Mouse (Mus musculus) neural tube, embryonic 12.5 days (tissue): ENCODE data around the gene Med20. TPM values are rescaled to one million over a fixed set of nuclear protein-coding genes. Genes with fewer than 3 reads are reported as not detected.

Source experiments
- ATAC-seq: fragments of 200-750 bp; cut with Nextera tagmentation; 2 replicates; pipeline ENCODE4 v1.8.0; 2017; ENCODE audit warnings: low read depth, mild to moderate bottlenecking, moderate TSS enrichment, moderate library complexity; ENCODE audit not compliant: low FRiP score
- H3K27ac ChIP-seq: fragments of 300-500 bp; sonication (generic); 2 replicates; pipeline ENCODE4 v1.5.1; 2016
- H3K27me3 ChIP-seq: fragments of 300-500 bp; sonication (generic); replicated peaks from 2 replicates; pipeline ENCODE4 v1.6.1; 2016; ENCODE audit warnings: mild to moderate bottlenecking
- H3K36me3 ChIP-seq: fragments of 300-500 bp; sonication (generic); 2 replicates; pipeline ENCODE4 v1.6.1; 2016; ENCODE audit warnings: mild to moderate bottlenecking
- H3K4me1 ChIP-seq: fragments of 300-500 bp; sonication (generic); 2 replicates; pipeline ENCODE4 v1.6.1; 2016
- H3K4me2 ChIP-seq: fragments of 300-500 bp; sonication (generic); replicated peaks from 2 replicates; pipeline ENCODE4 v1.6.1; 2016; ENCODE audit warnings: mild to moderate bottlenecking
- H3K4me3 ChIP-seq: fragments of 300-500 bp; sonication (generic); 2 replicates; pipeline ENCODE4 v1.5.1; 2016
- H3K9ac ChIP-seq: fragments of 300-500 bp; sonication (generic); 2 replicates; pipeline ENCODE4 v1.6.1; 2016; ENCODE audit warnings: mild to moderate bottlenecking
- H3K9me3 ChIP-seq: fragments of 300-500 bp; sonication (generic); 2 replicates; pipeline ENCODE4 v1.6.1; 2016; ENCODE audit warnings: mild to moderate bottlenecking
- WGBS: fragments of 180-500 bp; shearing (Covaris S2); methylation state at CpG from one replicate; pipeline ENCODE4 v1.1.7; 2016; 5-methylcytosine and 5-hydroxymethylcytosine counted together
- polyA plus RNA-seq: library from polyadenylated mRNA; unstranded; fragments of >200 nt; fragmentation: Nextera tagmentation; extraction: Ambion mirVana; gene quantifications from 2 replicates; pipeline ENCODE4 v1.2.1, GENCODE M21; 2016

Gene Med20
- 39.7 and 41.6 TPM in 2 replicates for polyA plus RNA-seq

DNA sequence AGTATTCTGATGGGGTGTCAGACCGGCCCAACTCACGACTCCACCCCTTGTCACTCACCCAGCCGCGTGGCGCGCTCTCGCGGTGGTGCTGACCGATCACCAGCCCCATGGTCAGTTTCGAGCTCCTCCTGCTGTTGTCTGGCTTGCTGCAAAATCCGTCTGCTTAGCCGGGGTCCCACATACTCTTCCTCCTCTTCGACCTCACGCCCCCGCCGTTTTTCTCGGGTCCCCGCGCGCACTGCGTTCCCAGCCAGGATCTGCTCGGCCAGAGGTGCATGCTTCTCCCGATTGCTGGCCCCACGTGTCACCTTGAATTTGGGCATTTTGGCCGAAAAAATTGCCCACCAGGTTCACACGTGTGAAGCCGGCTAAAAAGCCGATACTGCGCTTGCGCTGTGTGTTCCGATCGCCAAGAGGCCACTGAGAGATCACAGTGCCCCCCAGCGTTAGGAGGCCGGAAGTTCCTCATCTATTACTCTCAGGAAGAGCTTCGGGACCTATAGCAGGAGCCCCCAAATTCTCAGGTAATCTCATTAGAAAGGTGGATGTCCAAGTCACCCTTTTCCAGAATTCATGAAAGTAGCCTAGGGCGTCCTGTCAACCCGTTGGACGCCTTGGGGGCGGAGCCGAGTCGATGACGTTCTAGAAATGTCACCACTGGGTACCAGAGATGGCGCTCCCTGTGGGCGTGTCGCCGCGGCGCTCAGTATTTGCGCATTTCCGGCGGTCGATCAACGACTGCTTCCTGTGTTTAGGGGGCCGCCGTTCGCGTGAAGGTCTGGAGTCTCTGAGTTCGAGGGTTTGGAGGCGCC, at the start of gene Med20, which contains the start of the genes Bysl and Gm20517:
Med20 (plus strand) TSS at position 734 of the 812 bp plus-strand sequence.
Bysl (minus strand) TSS at position 644 of the 812 bp plus-strand sequence.
Gm20517 (plus strand) TSS at position 741 of the 812 bp plus-strand sequence.
- Histone ChIP-seq H3K4me3 (peak within 1 kb of the TSS; percentile 79), H3K27me3 (no peaks in the 10 kb centered on the region), H3K4me1 (peaks cover 22% of the 10 kb centered on the region), H3K27ac (no peak within 1 kb of the TSS), H3K9me3 (no peaks in the 10 kb centered on the region), H3K36me3 (peaks cover 52% of the 10 kb centered on the region), H3K4me2 (peak within 1 kb of the TSS; percentile 94), H3K9ac (peak within 1 kb of the TSS; percentile 78)
- peak; percentile 95 for ATAC-seq
- under 1% methylated on average over 59 of the region's 59 CpGs for WGBS

DNA sequence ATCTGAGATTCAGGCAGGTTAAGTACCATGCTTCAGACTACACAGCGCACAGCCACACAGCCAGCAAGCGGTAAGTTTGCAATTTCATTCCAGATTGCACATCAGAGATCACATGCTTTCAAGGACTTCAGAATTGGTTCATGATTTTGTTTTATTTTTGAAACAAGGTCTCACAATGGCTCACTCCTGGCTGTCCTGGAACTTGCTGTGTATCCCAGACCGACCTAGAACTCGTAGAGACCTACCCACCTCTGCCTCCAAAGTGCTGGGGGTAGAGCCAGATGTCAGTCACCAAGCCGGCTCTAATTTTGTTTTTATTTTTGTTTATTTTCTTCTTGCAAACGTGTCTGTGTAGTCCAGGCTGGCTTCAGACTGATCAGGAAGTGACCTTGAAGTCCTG, 48.5 kb upstream of the Med20 start:
- WGBS: 86% methylated on average over 6 of the region's 6 CpGs
- no peak overlapping the region for H3K27ac ChIP-seq

DNA sequence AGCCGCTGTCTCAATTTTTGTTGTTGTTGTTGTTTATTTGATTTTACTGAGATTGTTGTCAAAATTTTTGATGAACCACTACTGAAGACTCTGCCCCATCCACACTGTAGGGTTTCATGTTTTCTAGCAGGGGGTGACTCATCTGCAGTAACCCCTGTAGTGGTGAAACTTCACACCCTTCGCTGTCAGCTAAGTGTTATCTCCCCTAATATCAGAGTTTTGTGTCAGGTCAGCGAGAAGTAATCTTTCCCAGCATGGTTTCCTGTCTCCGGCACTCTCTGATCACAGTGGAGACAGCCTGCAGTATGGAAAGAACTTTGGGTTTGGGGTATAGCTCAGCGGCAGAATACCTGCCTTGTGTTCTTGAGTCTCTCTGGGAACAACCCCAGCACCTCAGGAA, 46.8 kb upstream of the Med20 start:
- WGBS: 88% methylated on average over 5 of the region's 5 CpGs
- ATAC-seq: no peak

More for the DNA sequence above, 48.5 kb upstream of the Med20 start:
- no peaks in the 10 kb centered on the region for H3K27me3 ChIP-seq
- H3K4me1 ChIP-seq: peaks cover 5% of the 10 kb centered on the region; the same call in 1 of the 2 replicates
- H3K9me3 ChIP-seq: no peaks in the 10 kb centered on the region
- no peak overlapping the region for H3K4me2 ChIP-seq
- no peak overlapping the region for H3K4me3 ChIP-seq
- ATAC-seq: no peak
- no peaks in the 10 kb centered on the region for H3K36me3 ChIP-seq
- no peak overlapping the region for H3K9ac ChIP-seq

DNA sequence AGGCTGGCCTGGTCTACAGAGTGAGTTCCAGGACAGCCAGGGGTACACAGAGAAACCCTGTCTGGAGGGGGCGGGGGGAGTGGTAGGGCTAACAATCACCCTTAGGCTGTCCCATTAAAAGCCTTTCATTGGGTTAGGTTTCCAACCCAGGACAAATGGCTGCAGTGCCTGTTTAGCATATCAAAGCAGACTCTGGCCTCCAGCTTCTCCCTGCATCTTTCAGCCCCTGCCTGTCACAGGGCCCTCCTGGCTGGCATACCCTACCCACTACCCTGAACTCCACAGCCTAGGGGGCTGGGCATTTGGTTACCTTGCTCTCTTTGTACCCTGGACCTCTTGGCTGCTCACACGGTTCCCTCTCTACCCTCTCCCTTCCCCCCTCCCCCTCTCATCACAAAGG, 45.2 kb upstream of the Med20 start:
- ATAC-seq: peak; percentile 68
- Histone ChIP-seq H3K36me3 (no peaks in the 10 kb centered on the region), H3K9ac (no peak overlapping the region), H3K9me3 (no peaks in the 10 kb centered on the region), H3K4me2 (no peak overlapping the region), H3K27me3 (no peaks in the 10 kb centered on the region), H3K27ac (no peak overlapping the region), H3K4me1 (peaks cover 9% of the 10 kb centered on the region; the same call in 1 of the 2 replicates), H3K4me3 (no peak overlapping the region)
- 5% methylated on average over 2 of the region's 2 CpGs for WGBS

More for the DNA sequence above, 46.8 kb upstream of the Med20 start:
- Histone ChIP-seq H3K9me3 (no peaks in the 10 kb centered on the region), H3K27ac (no peak overlapping the region), H3K27me3 (no peaks in the 10 kb centered on the region), H3K4me1 (peaks cover 9% of the 10 kb centered on the region; the same call in 1 of the 2 replicates), H3K4me2 (no peak overlapping the region), H3K9ac (no peak overlapping the region), H3K4me3 (no peak overlapping the region), H3K36me3 (no peaks in the 10 kb centered on the region)

DNA sequence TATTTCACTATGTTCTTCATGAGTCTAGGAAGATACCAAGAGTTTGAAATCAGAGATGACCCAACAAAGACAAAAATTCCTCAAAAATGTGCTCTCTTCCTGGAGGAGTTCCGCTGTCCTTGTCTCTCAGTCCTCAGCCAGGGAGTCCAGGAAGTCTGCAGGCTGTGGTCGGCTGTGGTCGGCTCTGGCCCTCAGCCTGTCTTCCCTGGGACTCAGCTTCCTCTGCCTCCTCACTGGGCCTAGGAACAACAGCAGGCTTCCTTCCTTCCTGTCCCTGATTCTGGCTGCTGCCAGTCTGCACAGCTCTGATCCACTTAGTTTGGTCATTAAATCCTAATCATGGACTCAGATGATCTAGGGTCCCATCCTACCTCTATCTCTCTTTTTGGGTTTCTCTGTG, 44.1 kb upstream of the Med20 start:
- H3K27ac ChIP-seq: no peak overlapping the region
- no peaks in the 10 kb centered on the region for H3K9me3 ChIP-seq
- peaks cover 9% of the 10 kb centered on the region; the same call in 1 of the 2 replicates for H3K4me1 ChIP-seq
- no peak for ATAC-seq
- H3K36me3 ChIP-seq: no peaks in the 10 kb centered on the region
- no peak overlapping the region for H3K9ac ChIP-seq
- H3K4me2 ChIP-seq: no peak overlapping the region
- no peaks in the 10 kb centered on the region for H3K27me3 ChIP-seq
- 83% methylated on average over 3 of the region's 3 CpGs for WGBS
- H3K4me3 ChIP-seq: no peak overlapping the region

DNA sequence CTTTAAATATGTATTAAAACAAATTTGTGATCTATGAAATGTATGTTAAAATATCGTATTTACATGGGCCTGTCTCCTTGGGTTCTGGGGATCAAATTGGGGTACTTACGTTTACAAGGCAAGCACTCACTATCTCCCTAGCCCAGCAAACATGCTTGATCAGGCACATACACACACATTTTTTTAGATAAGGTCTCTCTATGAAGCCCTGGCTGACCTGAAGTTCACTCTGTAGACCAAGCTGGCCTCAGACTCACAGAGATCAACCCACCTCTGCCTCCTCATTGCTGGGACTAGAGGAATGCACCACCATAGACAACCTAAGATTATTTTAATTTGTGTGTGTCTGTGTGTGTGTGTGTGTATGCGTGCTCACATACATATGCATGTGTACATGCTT, 43.0 kb upstream of the Med20 start:
- Histone ChIP-seq H3K27ac (no peak overlapping the region), H3K27me3 (no peaks in the 10 kb centered on the region), H3K9ac (no peak overlapping the region), H3K9me3 (no peaks in the 10 kb centered on the region), H3K4me3 (no peak overlapping the region), H3K36me3 (no peaks in the 10 kb centered on the region), H3K4me2 (no peak overlapping the region), H3K4me1 (peaks cover 9% of the 10 kb centered on the region; the same call in 1 of the 2 replicates)
- 89% methylated on average over 3 of the region's 3 CpGs for WGBS
- ATAC-seq: no peak

DNA sequence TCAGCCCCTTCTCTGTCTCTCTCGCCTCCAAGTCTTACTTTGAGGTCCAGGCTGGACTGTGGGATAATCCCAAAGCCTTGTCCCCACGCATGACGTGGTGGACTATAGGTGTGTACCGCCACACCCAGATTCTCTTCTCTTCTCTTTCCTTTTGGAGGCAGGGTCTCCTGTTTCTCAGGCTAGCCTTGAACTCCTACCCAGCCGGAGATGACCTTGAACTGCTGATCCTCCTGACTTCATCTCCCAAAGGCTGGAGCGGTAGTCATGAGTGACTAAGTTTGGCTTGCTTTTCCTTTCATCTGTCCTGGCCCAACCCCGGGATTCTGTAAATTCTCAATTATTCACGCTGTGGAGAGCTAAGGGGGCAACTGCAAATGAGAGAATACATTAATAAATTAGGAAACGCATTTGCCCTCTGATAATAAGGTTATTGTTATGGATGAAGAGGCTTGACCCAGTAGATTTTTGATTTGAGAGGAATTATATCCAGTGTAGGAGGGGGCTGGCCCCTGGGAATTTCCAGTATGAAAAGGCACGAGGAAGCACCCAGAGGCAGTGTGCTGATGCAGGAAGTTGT, 42.3 kb upstream of the Med20 start:
- Histone ChIP-seq H3K4me2 (no peak overlapping the region), H3K36me3 (no peaks in the 10 kb centered on the region), H3K9ac (no peak overlapping the region), H3K9me3 (no peaks in the 10 kb centered on the region), H3K4me1 (peaks cover 9% of the 10 kb centered on the region; the same call in 1 of the 2 replicates), H3K27ac (no peak overlapping the region), H3K27me3 (no peaks in the 10 kb centered on the region), H3K4me3 (no peak overlapping the region)
- WGBS: 48% methylated on average over 10 of the region's 10 CpGs
- ATAC-seq: no peak

DNA sequence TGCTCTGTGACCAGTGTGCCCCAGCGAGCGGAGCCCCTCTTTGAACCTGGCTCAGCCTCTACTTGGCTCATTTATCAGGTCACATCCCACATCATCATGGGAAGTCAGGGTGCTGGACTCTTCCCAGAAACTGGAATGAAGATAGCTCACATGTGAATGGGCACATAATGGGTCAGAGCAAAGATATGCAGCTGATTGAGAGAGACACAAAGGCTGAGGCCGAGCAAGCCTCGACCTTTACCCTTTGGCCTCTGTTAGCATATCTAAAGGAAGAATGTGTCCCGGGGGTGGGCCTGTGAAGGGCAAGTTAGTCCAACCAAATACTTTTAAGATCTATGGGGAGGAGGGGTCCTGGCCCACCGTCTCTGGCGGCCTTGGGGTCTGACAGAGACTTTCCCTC, 39.8 kb upstream of the Med20 start:
- 18% methylated on average over 7 of the region's 7 CpGs for WGBS
- Histone ChIP-seq H3K9ac (no peak overlapping the region), H3K4me2 (no peak overlapping the region), H3K27ac (no peak overlapping the region), H3K9me3 (no peaks in the 10 kb centered on the region), H3K27me3 (no peaks in the 10 kb centered on the region), H3K4me1 (0 out of 2 replicates have a peak, but pooled peaks cover 5% of the 10 kb centered on the region), H3K4me3 (no peak overlapping the region), H3K36me3 (no peaks in the 10 kb centered on the region)
- no peak for ATAC-seq

DNA sequence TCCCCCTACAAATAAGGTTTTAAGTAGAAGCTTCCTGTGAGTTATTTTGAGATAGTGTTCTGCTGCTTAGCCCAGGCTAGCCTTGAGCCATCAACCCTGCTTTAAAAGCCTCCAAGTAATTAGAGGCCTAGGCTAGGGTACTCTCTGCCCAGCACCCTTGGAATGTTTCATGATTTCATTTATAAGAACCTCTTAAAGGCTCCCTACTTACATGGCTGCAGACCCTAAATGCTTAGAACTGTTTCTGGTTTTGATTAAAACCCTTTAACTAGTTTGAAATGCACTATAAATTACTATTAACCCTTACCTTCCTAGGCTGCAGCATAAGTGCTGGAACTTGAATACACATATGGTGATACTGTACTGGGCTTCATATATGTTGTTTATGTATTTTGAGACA, 38.9 kb upstream of the Med20 start:
- no peaks in the 10 kb centered on the region for H3K9me3 ChIP-seq
- H3K27ac ChIP-seq: no peak overlapping the region
- no peak for ATAC-seq

DNA sequence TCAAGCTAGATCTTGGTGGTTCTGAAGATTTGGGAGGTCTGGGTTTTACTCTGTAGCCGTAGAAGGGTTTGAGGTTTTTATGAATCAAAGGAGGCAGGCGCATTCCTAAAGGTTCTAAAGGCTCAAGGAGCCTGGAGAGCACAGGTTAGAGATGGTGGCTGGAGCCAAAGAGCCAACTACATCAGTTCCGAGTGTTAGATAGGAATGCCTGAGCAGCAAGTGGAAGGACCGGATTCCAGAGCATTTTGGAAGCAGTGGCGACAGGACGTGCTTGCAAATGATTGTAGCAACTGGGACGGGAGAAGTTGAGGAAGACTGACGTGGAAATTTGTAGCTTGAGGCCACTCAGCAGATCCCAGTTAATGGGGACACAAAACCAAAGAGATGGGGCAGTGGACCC, 37.4 kb upstream of the Med20 start:
- H3K36me3 ChIP-seq: no peaks in the 10 kb centered on the region
- no peak for ATAC-seq
- H3K27me3 ChIP-seq: no peaks in the 10 kb centered on the region
- no peak overlapping the region for H3K27ac ChIP-seq
- no peaks in the 10 kb centered on the region for H3K9me3 ChIP-seq
- H3K4me2 ChIP-seq: no peak overlapping the region
- H3K4me3 ChIP-seq: no peak overlapping the region
- no peak overlapping the region for H3K9ac ChIP-seq
- H3K4me1 ChIP-seq: 0 out of 2 replicates have a peak, but pooled peaks cover under 1% of the 10 kb centered on the region
- WGBS: 83% methylated on average over 8 of the region's 8 CpGs

More for the DNA sequence above, 38.9 kb upstream of the Med20 start:
- Histone ChIP-seq H3K4me3 (no peak overlapping the region), H3K4me1 (0 out of 2 replicates have a peak, but pooled peaks cover 5% of the 10 kb centered on the region), H3K27me3 (no peaks in the 10 kb centered on the region), H3K9ac (no peak overlapping the region), H3K4me2 (no peak overlapping the region), H3K36me3 (no peaks in the 10 kb centered on the region)

DNA sequence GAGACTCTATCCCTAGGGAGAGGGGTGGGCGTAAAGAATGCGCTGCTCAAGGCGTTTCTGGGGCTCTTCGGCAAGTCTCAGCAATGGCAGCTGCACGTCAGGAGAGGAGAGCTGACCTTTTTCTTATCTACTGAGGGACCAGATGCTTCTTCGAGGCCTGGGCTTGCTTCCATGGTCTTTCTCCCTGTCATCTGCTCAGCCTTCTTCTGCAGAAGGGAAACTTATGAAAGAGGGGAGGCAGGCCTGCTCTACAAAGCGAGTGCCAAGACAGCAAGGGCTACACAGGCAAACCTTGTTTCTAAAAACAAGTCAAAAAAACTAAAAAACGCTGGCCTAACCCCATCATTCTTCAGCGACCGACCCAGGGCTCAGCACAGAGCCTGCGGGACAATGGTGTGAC, 36.6 kb upstream of the Med20 start:
- Histone ChIP-seq H3K4me3 (no peak overlapping the region), H3K4me1 (no peaks in the 10 kb centered on the region), H3K4me2 (no peak overlapping the region), H3K36me3 (no peaks in the 10 kb centered on the region), H3K9ac (no peak overlapping the region), H3K27ac (no peak overlapping the region), H3K9me3 (no peaks in the 10 kb centered on the region), H3K27me3 (no peaks in the 10 kb centered on the region)
- WGBS: 78% methylated on average over 11 of the region's 11 CpGs
- ATAC-seq: no peak

DNA sequence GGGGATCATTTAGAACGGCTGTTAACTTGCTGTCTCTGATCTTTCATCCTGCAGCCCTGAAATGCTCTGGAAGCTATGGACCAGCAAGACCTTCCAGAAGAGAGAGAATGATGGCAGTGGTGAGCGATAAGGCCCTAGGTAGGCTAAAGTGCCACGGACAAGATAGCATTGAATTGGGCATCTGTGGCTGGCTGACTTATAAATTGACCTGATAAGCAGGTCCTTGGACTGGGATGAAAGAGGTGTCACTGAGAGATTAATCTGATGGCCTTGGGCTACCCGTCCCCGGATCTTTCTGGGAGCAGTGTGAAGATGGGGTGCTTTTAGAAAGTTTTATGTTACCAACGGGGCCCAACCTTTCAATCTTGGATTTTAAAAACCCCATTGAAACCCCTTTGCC, 32.7 kb upstream of the Med20 start:
- Histone ChIP-seq H3K9ac (no peak overlapping the region), H3K4me2 (no peak overlapping the region), H3K9me3 (no peaks in the 10 kb centered on the region), H3K36me3 (no peaks in the 10 kb centered on the region), H3K27me3 (no peaks in the 10 kb centered on the region), H3K27ac (no peak overlapping the region), H3K4me1 (no peaks in the 10 kb centered on the region), H3K4me3 (no peak overlapping the region)
- WGBS: 89% methylated on average over 6 of the region's 6 CpGs
- no peak for ATAC-seq
